Mouse (Mus musculus) megakaryocyte, adult 5-6 weeks (primary cell): ENCODE data around the gene Gm9747. TPM values are rescaled to one million over a fixed set of nuclear protein-coding genes. Genes with fewer than 3 reads are reported as not detected.

Source experiments
- ATAC-seq: 2 replicates; pipeline ENCODE4 v1.8.0; 2016; ENCODE audit warnings: mild to moderate bottlenecking, inconsistent platforms; ENCODE audit not compliant: poor library complexity, severe bottlenecking
- total RNA-seq, 2 experiments: library from RNA; stranded (forward) in 1 of 2; stranded (reverse) in 1 of 2; fragments of 153-499, 151-499 nt in 1 of 2; fragments of 221-1000, 200-1000 nt in 1 of 2; gene quantifications; 2 replicates each; pipeline versions ENCODE4 v1.2.3 to v1.2.4; 2015 to 2017

The Gm9747 gene
- total RNA-seq, 2 experiments from 2014 or later = not detected

- no peak for ATAC-seq
Observed at GRCm38 (mm10) chr1:82253789-82254445, 21.0 kb downstream of the Gm9747 start.

GRCm38 (mm10) chr1:82257457-82257856, 24.5 kb downstream of the Gm9747 start:
- no peak for ATAC-seq

GRCm38 (mm10) chr1:82258331-82258730, 25.4 kb downstream of the Gm9747 start:
- no peak for ATAC-seq

GRCm38 (mm10) chr1:82260055-82260454, 27.1 kb downstream of the Gm9747 start:
- ATAC-seq = no peak

GRCm38 (mm10) chr1:82261053-82261618, 28.2 kb downstream of the Gm9747 start:
- ATAC-seq = no peak

- ATAC-seq = no peak
Observed at GRCm38 (mm10) chr1:82261638-82262037, 28.7 kb downstream of the Gm9747 start.

GRCm38 (mm10) chr1:82262331-82262730, 29.4 kb downstream of the Gm9747 start:
- ATAC-seq = no peak

- ATAC-seq = no peak
Observed at GRCm38 (mm10) chr1:82267547-82267946, 34.6 kb downstream of the Gm9747 start.

GRCm38 (mm10) chr1:82272231-82272630, 39.3 kb downstream of the Gm9747 start:
- no peak for ATAC-seq

- ATAC-seq = no peak
Observed at GRCm38 (mm10) chr1:82273529-82273928, 40.6 kb downstream of the Gm9747 start.

GRCm38 (mm10) chr1:82274361-82274760, 41.4 kb downstream of the Gm9747 start:
- no peak for ATAC-seq

GRCm38 (mm10) chr1:82279768-82280167, 46.9 kb downstream of the Gm9747 start:
- no peak for ATAC-seq

GRCm38 (mm10) chr1:82281823-82282222, 48.9 kb downstream of the Gm9747 start:
- no peak for ATAC-seq

- peak; percentile 97 for ATAC-seq
Observed at GRCm38 (mm10) chr1:82282992-82283611, 50.2 kb downstream of the Gm9747 start.

GRCm38 (mm10) chr1:82283901-82284301, 51.0 kb downstream of the Gm9747 start:
- no peak for ATAC-seq

- no peak for ATAC-seq
Observed at GRCm38 (mm10) chr1:82284403-82284802, 51.5 kb downstream of the Gm9747 start.

Other genes starting within 250 kb of the Gm9747 start
- 0.02 and 0.07 TPM in 2 replicates for gene Irs1, start 58.3 kb downstream of the Gm9747 start, total RNA-seq (2015)
- gene Irs1, start 58.3 kb downstream of the Gm9747 start, total RNA-seq (2017) = 0.16 TPM in 1 of 2 replicates, not detected in the other
- gene Rhbdd1, start 83.3 kb downstream of the Gm9747 start, total RNA-seq (2015) = 13.0 and 14.8 TPM in 2 replicates
- gene Rhbdd1, start 83.3 kb downstream of the Gm9747 start, total RNA-seq (2017) = 16.1 and 16.4 TPM in 2 replicates